Mouse (Mus musculus): Measurements from ENCODE around the gene Cldn10.

GRCm38 (mm10) chr14:118822816-118823215 lies 35.1 kb downstream of the Cldn10 start:
- no peak for TF ChIP-seq POLR2A (IDR thresholded peaks at IDR 0.05; ENCODE audit: control insufficient read depth, low read depth, low read length)
- no peak for TF ChIP-seq CTCF (IDR thresholded peaks at IDR 0.05; ENCODE audit: control insufficient read depth, insufficient read depth, insufficient replicate concordance, low read depth, low read length)
